Mouse (Mus musculus): ENCODE measurements around the gene Cpxm1. TPM values are rescaled to one million over a fixed set of nuclear protein-coding genes. Genes with fewer than 3 reads are reported as not detected.

Cpxm1 gene
- polyA plus RNA-seq, 1 experiment from 2014 or later, result 1.4 TPM

DNA sequence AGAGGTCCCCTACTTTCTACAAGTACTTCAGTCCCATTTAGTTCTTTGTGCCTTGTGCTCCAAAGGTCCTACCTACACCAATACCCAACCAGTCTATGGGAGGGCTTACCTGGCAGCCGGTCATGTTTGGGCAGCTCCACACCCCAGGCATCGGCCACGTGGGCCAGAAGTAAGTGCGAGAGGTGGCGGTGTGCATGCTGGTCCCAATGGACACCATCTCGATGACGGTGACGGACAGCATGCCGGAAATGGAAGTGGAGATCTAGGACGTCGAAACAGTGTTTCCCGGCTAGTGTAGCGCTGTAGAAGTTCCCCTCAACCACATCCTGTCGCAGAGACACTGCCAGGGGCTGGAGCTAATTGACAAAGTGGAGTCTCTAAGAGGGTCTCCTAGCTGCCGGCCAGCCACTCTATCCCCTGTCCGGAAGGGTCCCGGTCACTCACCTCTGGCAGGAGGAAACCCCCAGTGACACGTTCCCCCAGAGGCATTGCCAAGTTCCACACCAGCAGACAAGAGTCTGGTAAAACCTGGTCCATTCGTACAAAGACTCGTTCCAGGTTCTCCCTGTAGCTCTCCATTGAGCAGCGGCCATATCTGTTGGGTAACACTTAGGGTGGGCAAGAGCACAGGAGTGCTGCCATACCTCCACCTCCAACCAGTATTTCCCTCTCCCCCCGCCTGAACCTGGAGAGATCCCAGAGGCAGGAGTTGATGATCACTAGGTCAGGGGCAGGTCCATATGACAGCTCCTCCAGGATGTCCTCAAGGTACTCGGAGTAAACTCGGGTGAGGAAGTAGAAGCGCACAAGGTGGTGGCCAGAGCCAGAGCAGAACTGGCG, 24.6 kb upstream of the Cpxm1 start:
- Histone ChIP-seq H3K4me2 (ENCODE audit: low read depth, low read length) (no peak overlapping the region), H3K36me3 (replicated peaks; ENCODE audit: insufficient read depth, low read length) (peaks cover 9% of the 10 kb centered on the region), H3K4me3 (ENCODE audit: low read depth, low read length) (no peak overlapping the region), H3K4me1 (ENCODE audit: insufficient read depth) (peaks cover 16% of the 10 kb centered on the region), H3K27ac (ENCODE audit: low read depth) (no peak overlapping the region), H3K9ac (replicated peaks) (no peak overlapping the region), H3K27me3 (ENCODE audit: insufficient read depth, low read length) (no peaks in the 10 kb centered on the region), H3K9me3 (ENCODE audit: low read length) (no peaks in the 10 kb centered on the region)
- ATAC-seq (no peak), DNase-seq (no peak)
- WGBS (ENCODE audit: insufficient replicate concordance), result 87% methylated on average over 26 of the region's 26 CpGs
- TF ChIP-seq CTCF (IDR thresholded peaks at IDR 0.05; ENCODE audit: low read depth), result no peak
- TF ChIP-seq EP300 (IDR thresholded peaks at IDR 0.05; ENCODE audit: low read depth), result no peak

- no peak overlapping the region for H3K9ac ChIP-seq (replicated peaks)
- no peaks in the 10 kb centered on the region for H3K9me3 ChIP-seq (ENCODE audit: low read length)
- DNase-seq, result no peak
- no peaks in the 10 kb centered on the region for H3K4me1 ChIP-seq (ENCODE audit: insufficient read depth)
- H3K27ac ChIP-seq (ENCODE audit: low read depth), result no peak overlapping the region
- no peak overlapping the region for H3K4me2 ChIP-seq (ENCODE audit: low read depth, low read length)
- WGBS (ENCODE audit: insufficient replicate concordance), result 57% methylated on average over 6 of the region's 6 CpGs
- no peaks in the 10 kb centered on the region for H3K27me3 ChIP-seq (ENCODE audit: insufficient read depth, low read length)
- no peak for TF ChIP-seq EP300 (IDR thresholded peaks at IDR 0.05; ENCODE audit: low read depth)
- TF ChIP-seq CTCF (IDR thresholded peaks at IDR 0.05; ENCODE audit: low read depth), result peak; percentile 48
- H3K36me3 ChIP-seq (replicated peaks; ENCODE audit: insufficient read depth, low read length), result peaks cover 6% of the 10 kb centered on the region
- no peak for ATAC-seq
- H3K4me3 ChIP-seq (ENCODE audit: low read depth, low read length), result no peak overlapping the region
These were observed 16.9 kb upstream of the Cpxm1 start for GRCm38 (mm10) chr2:130414094-130414856.

- no peaks in the 10 kb centered on the region for H3K4me1 ChIP-seq (ENCODE audit: insufficient read depth)
- H3K27me3 ChIP-seq (ENCODE audit: insufficient read depth, low read length), result no peaks in the 10 kb centered on the region
- TF ChIP-seq EP300 (IDR thresholded peaks at IDR 0.05; ENCODE audit: low read depth), result no peak
- H3K4me3 ChIP-seq (ENCODE audit: low read depth, low read length), result no peak overlapping the region
- no peak overlapping the region for H3K27ac ChIP-seq (ENCODE audit: low read depth)
- 75% methylated on average over 3 of the region's 3 CpGs for WGBS (ENCODE audit: insufficient replicate concordance)
- ATAC-seq (no peak), DNase-seq (no peak)
- H3K36me3 ChIP-seq (replicated peaks; ENCODE audit: insufficient read depth, low read length), result 0 out of 2 replicates have a peak, but pooled peaks cover 3% of the 10 kb centered on the region
- no peaks in the 10 kb centered on the region for H3K9me3 ChIP-seq (ENCODE audit: low read length)
- H3K4me2 ChIP-seq (ENCODE audit: low read depth, low read length), result no peak overlapping the region
- H3K9ac ChIP-seq (replicated peaks), result no peak overlapping the region
These were observed 15.4 kb upstream of the Cpxm1 start for GRCm38 (mm10) chr2:130412775-130413174.

GRCm38 (mm10) chr2:130411558-130412495, 14.5 kb upstream of the Cpxm1 start:
- Histone ChIP-seq H3K4me3 (ENCODE audit: low read depth, low read length) (no peak overlapping the region), H3K9ac (replicated peaks) (no peak overlapping the region), H3K27ac (ENCODE audit: low read depth) (no peak overlapping the region), H3K4me1 (ENCODE audit: insufficient read depth) (no peaks in the 10 kb centered on the region), H3K27me3 (ENCODE audit: insufficient read depth, low read length) (no peaks in the 10 kb centered on the region), H3K9me3 (ENCODE audit: low read length) (no peaks in the 10 kb centered on the region), H3K4me2 (ENCODE audit: low read depth, low read length) (no peak overlapping the region), H3K36me3 (replicated peaks; ENCODE audit: insufficient read depth, low read length) (no peaks in the 10 kb centered on the region)
- ATAC-seq (0 out of 2 replicates have a peak, but pooled peaks have one; percentile 35), DNase-seq (peak; percentile 84)
- 35% methylated on average over 16 of the region's 16 CpGs for WGBS (ENCODE audit: insufficient replicate concordance)
- TF ChIP-seq EP300 (IDR thresholded peaks at IDR 0.05; ENCODE audit: low read depth), result no peak
- TF ChIP-seq CTCF (IDR thresholded peaks at IDR 0.05; ENCODE audit: low read depth), result peak; percentile 92

DNA sequence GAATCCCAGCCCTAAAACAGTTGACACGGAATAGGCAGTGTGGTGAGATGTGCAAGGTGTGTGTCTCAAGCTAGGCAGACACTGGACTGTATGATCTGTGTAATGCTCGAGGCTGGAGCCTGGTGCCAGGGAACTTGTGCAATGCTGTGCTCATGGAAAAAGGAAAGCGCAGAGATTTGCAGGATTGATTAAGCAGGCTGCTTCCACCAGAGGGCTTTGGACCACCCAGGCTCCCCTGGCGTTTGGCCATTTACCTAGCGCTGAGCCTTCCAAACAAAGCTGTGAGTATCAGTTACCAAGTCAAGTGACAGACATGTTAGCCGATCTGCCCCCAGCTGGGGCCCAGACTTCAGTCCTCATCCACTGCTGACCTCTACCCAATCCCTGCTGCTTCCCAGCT, 10.8 kb upstream of the Cpxm1 start:
- no peaks in the 10 kb centered on the region for H3K36me3 ChIP-seq (replicated peaks; ENCODE audit: insufficient read depth, low read length)

More for the DNA sequence above, 10.8 kb upstream of the Cpxm1 start:
- DNase-seq (no peak), ATAC-seq (no peak)
- H3K4me3 ChIP-seq (ENCODE audit: low read depth, low read length), result no peak overlapping the region
- H3K27ac ChIP-seq (ENCODE audit: low read depth), result no peak overlapping the region
- H3K4me2 ChIP-seq (ENCODE audit: low read depth, low read length), result no peak overlapping the region
- no peak overlapping the region for H3K9ac ChIP-seq (replicated peaks)
- TF ChIP-seq CTCF (IDR thresholded peaks at IDR 0.05; ENCODE audit: low read depth), result no peak
- TF ChIP-seq EP300 (IDR thresholded peaks at IDR 0.05; ENCODE audit: low read depth), result no peak
- no peaks in the 10 kb centered on the region for H3K4me1 ChIP-seq (ENCODE audit: insufficient read depth)
- H3K27me3 ChIP-seq (ENCODE audit: insufficient read depth, low read length), result no peaks in the 10 kb centered on the region
- WGBS (ENCODE audit: insufficient replicate concordance), result 29% methylated on average over 6 of the region's 6 CpGs
- H3K9me3 ChIP-seq (ENCODE audit: low read length), result no peaks in the 10 kb centered on the region
